Mouse (Mus musculus) bone marrow macrophage, adult 2 months (primary cell): Measurements from ENCODE around the gene Macrod2.

Experiments used
- CTCF ChIP-seq: IDR thresholded peaks from 2 replicates; pipeline ENCODE4 v1.5.1; 2012; ENCODE audit warnings: low read depth, mild to moderate bottlenecking, low read length, moderate library complexity
- POLR2A ChIP-seq: IDR thresholded peaks from 2 replicates; pipeline ENCODE4 v1.6.1; 2012; ENCODE audit warnings: mild to moderate bottlenecking, low read depth, low read length, borderline replicate concordance

DNA sequence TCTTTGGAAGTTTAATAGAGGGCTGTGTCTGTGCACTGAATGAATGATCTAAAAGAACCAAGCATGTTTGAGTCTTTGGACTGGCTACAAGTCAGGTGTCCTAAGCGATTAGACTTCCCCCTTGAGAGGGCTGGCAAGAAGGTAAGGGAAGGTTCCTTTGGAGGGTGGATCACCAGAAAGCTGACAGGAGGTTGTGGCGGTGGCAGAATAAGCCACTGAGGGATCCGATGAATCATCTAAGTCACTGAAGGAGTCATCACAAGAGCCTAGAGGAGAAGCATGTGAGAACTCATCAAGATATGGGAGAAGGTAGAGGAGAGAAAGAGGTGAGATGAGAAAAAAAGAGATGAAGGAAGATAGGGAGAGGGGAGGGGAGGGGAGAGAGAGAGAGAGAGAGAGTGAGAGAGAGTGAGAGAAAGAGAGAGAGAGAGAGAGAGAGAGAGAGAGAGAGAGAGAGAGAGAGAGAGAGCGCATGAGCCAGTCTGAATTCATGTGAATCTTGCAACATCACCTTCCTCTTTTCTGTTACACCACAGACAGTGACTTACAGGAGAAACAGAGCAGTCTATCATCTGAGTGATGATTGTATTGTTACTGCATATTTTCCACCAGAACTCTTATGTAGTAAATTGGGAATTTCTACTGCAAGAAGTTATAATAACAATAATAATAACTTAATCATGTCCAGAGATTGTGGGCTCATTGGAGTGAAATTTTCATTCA, 398.9 kb downstream of the Macrod2 start:
- TF ChIP-seq CTCF (no peak), POLR2A (no peak)
